In genomic region chr14:26533821-26534756, GRCm38 (mm10) we compare ENCODE assay signal across 8 mouse cellular contexts. TPM values are rescaled to one million over a fixed set of nuclear protein-coding genes. Genes with fewer than 3 reads are reported as not detected.
DNase-seq lines count a peak whose midpoint lies in the region; ATAC-seq lines count a peak whose summit lies in the region.

No protein-coding gene starts in this region.

- peak overlapping the region; percentile 93 for H3K4me2 ChIP-seq in neural tube, embryonic 11.5 days (ENCODE audit: low read depth)
- peak overlapping the region; percentile 92 for H3K4me2 ChIP-seq in forebrain, embryonic 15.5 days (replicated peaks)

- no peaks in the 10 kb centered on the region for H3K9me3 ChIP-seq in neural tube, embryonic 11.5 days (ENCODE audit: control insufficient read depth, low read length)
- no peaks in the 10 kb centered on the region for H3K9me3 ChIP-seq in forebrain, embryonic 15.5 days
- no peaks in the 10 kb centered on the region for H3K9me3 ChIP-seq in hindbrain, embryonic 10.5 days
- H3K9me3 ChIP-seq in megakaryocyte, embryonic 14.5 days, result no peaks in the 10 kb centered on the region

- H3K27ac ChIP-seq in neural tube, embryonic 11.5 days (ENCODE audit: low read depth, low read length), result peak overlapping the region; percentile 76
- H3K27ac ChIP-seq in forebrain, embryonic 15.5 days (replicated peaks), result peak overlapping the region; percentile 87
- peak overlapping the region; percentile 95 for H3K27ac ChIP-seq in hindbrain, embryonic 10.5 days

- DNase-seq in neural tube, embryonic 11.5 days (ENCODE audit: low spot score), result peak; percentile 79
- no peak for DNase-seq in neural tube, embryonic 10.5 days (ENCODE audit: extremely low spot score, low spot score)
- peak; percentile 44 for DNase-seq in c-Kit-negative CD71-positive TER-119-positive erythroid progenitor cells, embryonic 14.5 days (ENCODE audit: low read depth, low spot score)
- DNase-seq in hindbrain, embryonic 10.5 days (ENCODE audit: low spot score), result peak; percentile 55
- peak; percentile 28 to 79 for DNase-seq in left cerebral cortex, postnatal 10 days (ENCODE audit: extremely low spot score in 1 of 2, low spot score in 2 of 2)
- peak; percentile 52 to 53 for DNase-seq in spleen, postnatal 36 days (ENCODE audit: low spot score in 2 of 2)

- H3K27me3 ChIP-seq in neural tube, embryonic 11.5 days (ENCODE audit: control insufficient read depth, insufficient read depth, low read length), result no peaks in the 10 kb centered on the region
- H3K27me3 ChIP-seq in forebrain, embryonic 15.5 days, result no peaks in the 10 kb centered on the region
- H3K27me3 ChIP-seq in hindbrain, embryonic 10.5 days (ENCODE audit: insufficient read depth, poor library complexity, severe bottlenecking), result 0 out of 2 replicates have a peak, but pooled peaks cover 4% of the 10 kb centered on the region
- no peaks in the 10 kb centered on the region for H3K27me3 ChIP-seq in megakaryocyte, embryonic 14.5 days (replicated peaks)

- H3K36me3 ChIP-seq in neural tube, embryonic 11.5 days (ENCODE audit: control insufficient read depth, insufficient read depth, low read length), result no peaks in the 10 kb centered on the region
- no peaks in the 10 kb centered on the region for H3K36me3 ChIP-seq in forebrain, embryonic 15.5 days
- peaks cover 25% of the 10 kb centered on the region for H3K36me3 ChIP-seq in hindbrain, embryonic 10.5 days
- peaks cover 33% of the 10 kb centered on the region for H3K36me3 ChIP-seq in megakaryocyte, embryonic 14.5 days (replicated peaks; ENCODE audit: low read length)

- H3K9ac ChIP-seq in neural tube, embryonic 11.5 days (ENCODE audit: low read length), result peak overlapping the region; percentile 89
- H3K9ac ChIP-seq in forebrain, embryonic 15.5 days (replicated peaks), result peak overlapping the region; percentile 89

- under 1% methylated on average over 73 of the region's 92 CpGs for WGBS in neural tube, embryonic 11.5 days
- under 1% methylated on average over 92 of the region's 92 CpGs for WGBS in forebrain, embryonic 15.5 days
- WGBS in hindbrain, embryonic 10.5 days, result under 1% methylated on average over 90 of the region's 92 CpGs

- H3K4me3 ChIP-seq in neural tube, embryonic 11.5 days (ENCODE audit: low read depth, low read length), result peak overlapping the region; percentile 93
- peak overlapping the region; percentile 98 for H3K4me3 ChIP-seq in forebrain, embryonic 15.5 days
- H3K4me3 ChIP-seq in hindbrain, embryonic 10.5 days, result peak overlapping the region; percentile 84
- H3K4me3 ChIP-seq in megakaryocyte, embryonic 14.5 days (replicated peaks), result peak overlapping the region; percentile 99

- intact Hi-C loops in left cerebral cortex, postnatal 10 days (cut with DNase I), result loop anchor here (5.0 kb wide), 2 partner anchors 42 to 48 kb away; no protein-coding TSS in a partner anchor

- ATAC-seq in neural tube, embryonic 11.5 days (ENCODE audit: insufficient read depth, low FRiP score, low TSS enrichment), result peak; percentile 84
- ATAC-seq in forebrain, embryonic 15.5 days (replicated peaks), result peak; percentile 83

- H3K4me1 ChIP-seq in neural tube, embryonic 11.5 days (ENCODE audit: control insufficient read depth, insufficient read depth, low read length), result peaks cover 7% of the 10 kb centered on the region; the same call in 1 of the 2 replicates
- peaks cover 42% of the 10 kb centered on the region for H3K4me1 ChIP-seq in forebrain, embryonic 15.5 days
- H3K4me1 ChIP-seq in hindbrain, embryonic 10.5 days (replicated peaks), result peaks cover 40% of the 10 kb centered on the region
- peaks cover 42% of the 10 kb centered on the region for H3K4me1 ChIP-seq in megakaryocyte, embryonic 14.5 days

RNA-seq across cellular contexts. Expression of gene Slmap, which starts 0.6 kb away (rescaled TPM):
- polyA plus RNA-seq in neural tube, embryonic 11.5 days (2014; fragmentation: Nextera tagmentation; extraction: Ambion mirVana), result 24.7 and 25.2 TPM in 2 replicates
- 13.1 and 14.9 TPM in 2 replicates for polyA plus RNA-seq in forebrain, embryonic 15.5 days (2015; fragmentation: Nextera tagmentation; extraction: Ambion mirVana)
- polyA plus RNA-seq in hindbrain, embryonic 10.5 days (2016; fragmentation: Nextera tagmentation; extraction: Ambion mirVana), result 13.8 and 14.4 TPM in 2 replicates
- total RNA-seq in left cerebral cortex, postnatal 10 days (2021), result 10 to 100 TPM; 83.3 to 83.9 TPM
- polyA plus RNA-seq in megakaryocyte, embryonic 14.5 days (2012; ENCODE audit: insufficient read depth, low replicate concordance), result 9.8 and 28.2 TPM in 2 replicates

RNA-seq across cellular contexts. Expression of gene Dennd6a, which starts 39.6 kb away (rescaled TPM):
- polyA plus RNA-seq in neural tube, embryonic 11.5 days (2014; fragmentation: Nextera tagmentation; extraction: Ambion mirVana), result 29.9 and 38.0 TPM in 2 replicates
- 23.8 and 26.1 TPM in 2 replicates for polyA plus RNA-seq in forebrain, embryonic 15.5 days (2015; fragmentation: Nextera tagmentation; extraction: Ambion mirVana)
- 28.7 and 31.9 TPM in 2 replicates for polyA plus RNA-seq in hindbrain, embryonic 10.5 days (2016; fragmentation: Nextera tagmentation; extraction: Ambion mirVana)
- total RNA-seq in left cerebral cortex, postnatal 10 days (2021), result 10 to 100 TPM; 24.4 to 25.4 TPM
- polyA plus RNA-seq in megakaryocyte, embryonic 14.5 days (2012; ENCODE audit: insufficient read depth, low replicate concordance), result 0.89 and 1.7 TPM in 2 replicates
